Mouse (Mus musculus) heart, postnatal 10 days (tissue): ENCODE results near the gene Akain1. TPM values are rescaled to one million over a fixed set of nuclear protein-coding genes. Genes with fewer than 3 reads are reported as not detected.

ENCODE experiments used
- DNase-seq, 2 experiments: peaks; one replicate each; pipeline ENCODE4 v3.0.0; 2021
- intact Hi-C: fragments of 180-260 bp; cut with DNase I; formaldehyde crosslinking; loops from one replicate; pipeline ENCODE4 v1.15.1; 2025
- total RNA-seq, 2 experiments: library from RNA; stranded (reverse); gene quantifications; 2 replicates each; pipeline ENCODE4 v1.2.3; 2021

Gene Akain1
- total RNA-seq, 2 experiments from 2014 or later = not detected

GRCm38 (mm10) chr17:69477526-69477925 lies 38.4 kb downstream of the Akain1 start:
- no peak for DNase-seq
- intact Hi-C loops = no loop called here

GRCm38 (mm10) chr17:69479261-69479660 lies 40.1 kb downstream of the Akain1 start:
- intact Hi-C loops = no loop called here

GRCm38 (mm10) chr17:69487116-69487515 lies 48.0 kb downstream of the Akain1 start:
- intact Hi-C loops = no loop called here

More at GRCm38 (mm10) chr17:69479261-69479660, 40.1 kb downstream of the Akain1 start:
- DNase-seq = no peak

GRCm38 (mm10) chr17:69487884-69488283 lies 48.8 kb downstream of the Akain1 start:
- intact Hi-C loops = no loop called here
- no peak for DNase-seq

More at GRCm38 (mm10) chr17:69487116-69487515, 48.0 kb downstream of the Akain1 start:
- no peak for DNase-seq

- intact Hi-C loops = no loop called here
- no peak for DNase-seq
Measured at GRCm38 (mm10) chr17:69488826-69489225, 49.7 kb downstream of the Akain1 start.

GRCm38 (mm10) chr17:69492368-69492767 lies 53.2 kb downstream of the Akain1 start:
- intact Hi-C loops = no loop called here
- DNase-seq = no peak

GRCm38 (mm10) chr17:69495531-69495930 lies 56.4 kb downstream of the Akain1 start:
- intact Hi-C loops = no loop called here
- no peak for DNase-seq

- intact Hi-C loops = no loop called here
- no peak for DNase-seq
Measured at GRCm38 (mm10) chr17:69496125-69496524, 57.0 kb downstream of the Akain1 start.

- intact Hi-C loops = no loop called here
- no peak for DNase-seq
Measured at GRCm38 (mm10) chr17:69497315-69497714, 58.2 kb downstream of the Akain1 start.

GRCm38 (mm10) chr17:69498913-69499312 lies 59.8 kb downstream of the Akain1 start:
- intact Hi-C loops = no loop called here
- no peak for DNase-seq

- intact Hi-C loops = no loop called here
Measured at GRCm38 (mm10) chr17:69499441-69499840, 60.3 kb downstream of the Akain1 start.

GRCm38 (mm10) chr17:69506070-69506469 lies 66.9 kb downstream of the Akain1 start:
- DNase-seq = peak; percentile 7 to 15
- intact Hi-C loops = no loop called here

More at GRCm38 (mm10) chr17:69499441-69499840, 60.3 kb downstream of the Akain1 start:
- no peak for DNase-seq

- intact Hi-C loops = no loop called here
- no peak for DNase-seq
Measured at GRCm38 (mm10) chr17:69516344-69516907, 77.3 kb downstream of the Akain1 start.

GRCm38 (mm10) chr17:69531472-69531871 lies 92.3 kb downstream of the Akain1 start:
- intact Hi-C loops = no loop called here
- DNase-seq = no peak

Other genes starting within 250 kb of the Akain1 start
- gene Zbtb14, start 56.3 kb upstream of the Akain1 start, total RNA-seq = 10 to 100 TPM; 11.1 to 14.8 TPM